Comparison of ENCODE assay signal across 14 mouse cellular contexts in genomic region chr9:98307011-98307410, GRCm38 (mm10).
"Had no signal": no experiment of that assay in that cellular context is flagged by ENCODE, and none has a peak within 500 bp of the region (broad histone marks: within the 10 kb centered on the region; RNA-seq: fewer than 3 reads in every experiment).

No protein-coding gene starts in this region.

- H3K27me3 ChIP-seq: hindbrain, embryonic 13.5 days; kidney, embryonic 15.5 days; limb, embryonic 15.5 days had no signal

- H3K4me1 ChIP-seq: limb, embryonic 15.5 days; midbrain, embryonic 12.5 days had no signal

- H3K4me3 ChIP-seq: hindbrain, embryonic 13.5 days; kidney, embryonic 15.5 days; layer of hippocampus, adult 2 months; limb, embryonic 15.5 days; midbrain, embryonic 12.5 days had no signal

- DNase-seq: kidney, adult 11 months; lung, adult 18-20 months; right cerebral cortex, adult 18-20 months; right cerebral cortex, postnatal 25 days; thymus, adult 18-20 months; thymus, postnatal 14 days had no signal

- H3K9ac ChIP-seq: hindbrain, embryonic 13.5 days; kidney, embryonic 15.5 days; limb, embryonic 15.5 days; midbrain, embryonic 12.5 days had no signal

- H3K9me3 ChIP-seq: hindbrain, embryonic 13.5 days; kidney, embryonic 15.5 days; limb, embryonic 15.5 days; midbrain, embryonic 12.5 days had no signal

- ATAC-seq: hindbrain, postnatal 0 days; midbrain, embryonic 16.5 days had no signal

- H3K4me2 ChIP-seq: hindbrain, embryonic 13.5 days; kidney, embryonic 15.5 days; limb, embryonic 15.5 days; midbrain, embryonic 12.5 days had no signal

- H3K27ac ChIP-seq: hindbrain, postnatal 0 days; kidney, embryonic 15.5 days; layer of hippocampus, adult 2 months; limb, embryonic 15.5 days; midbrain, embryonic 12.5 days; stomach, postnatal 0 days had no signal

- H3K36me3 ChIP-seq: hindbrain, embryonic 13.5 days; kidney, embryonic 15.5 days; limb, embryonic 15.5 days; midbrain, embryonic 12.5 days had no signal
